Mouse (Mus musculus) CH12.LX (cell line): ENCODE measurements around the gene 1700010I14Rik. TPM values are rescaled to one million over a fixed set of nuclear protein-coding genes. Genes with fewer than 3 reads are reported as not detected.

Experiments used
- DNase-seq: peaks from one replicate; pipeline ENCODE4 v3.0.0-alpha.2; 2013; ENCODE audit errors: extremely low read depth
- H3K27ac ChIP-seq: 2 replicates; pipeline ENCODE4 v1.5.1; 2012; ENCODE audit warnings: low read depth, mild to moderate bottlenecking, control low read depth, moderate library complexity; ENCODE audit not compliant: insufficient read depth
- H3K27me3 ChIP-seq: replicated peaks from 2 replicates; pipeline ENCODE3; 2012; ENCODE audit warnings: inconsistent platforms
- H3K36me3 ChIP-seq, 2 experiments: replicated peaks in 1 of 2; 2 replicates each; pipeline versions ENCODE3 to v1.6.1; 2012; ENCODE audit warnings: inconsistent platforms in 1 of 2, low read length in 1 of 2, mild to moderate bottlenecking in 1 of 2, mixed read lengths in 1 of 2, moderate library complexity in 1 of 2; ENCODE audit not compliant: control insufficient read depth in 1 of 2, insufficient read depth in 1 of 2
- H3K4me1 ChIP-seq, 2 experiments: 2 replicates each; pipeline ENCODE4 v1.6.1; 2012; ENCODE audit warnings: inconsistent platforms in 1 of 2, moderate library complexity in 1 of 2; ENCODE audit not compliant: insufficient read depth in 2 of 2, control insufficient read depth in 1 of 2
- H3K4me2 ChIP-seq: 2 replicates; pipeline ENCODE4 v1.6.1; 2012; ENCODE audit warnings: low read depth, mild to moderate bottlenecking, control low read depth; ENCODE audit not compliant: poor library complexity, insufficient read depth, severe bottlenecking
- H3K4me3 ChIP-seq, 3 experiments: fragments of 150-350 bp in 1 of 3; sonication (generic) in 1 of 3; replicated peaks in 1 of 3; 2 replicates each; pipeline versions ENCODE3 to v1.5.1; 2011 to 2012; ENCODE audit warnings: low read depth in 2 of 3, low read length in 2 of 3, mild to moderate bottlenecking in 2 of 3, moderate library complexity in 2 of 3, control low read depth in 1 of 3, improper control_type of control experiment in 1 of 3, inconsistent platforms in 1 of 3, mixed read lengths in 1 of 3; ENCODE audit not compliant: poor library complexity in 1 of 3
- H3K79me2 ChIP-seq: replicated peaks from 2 replicates; pipeline ENCODE4 v1.6.1; 2012; ENCODE audit warnings: mild to moderate bottlenecking, moderate library complexity; ENCODE audit not compliant: control insufficient read depth, poor library complexity, insufficient read depth, severe bottlenecking; ENCODE audit errors: extremely low read depth
- H3K9ac ChIP-seq: 2 replicates; pipeline ENCODE4 v1.6.1; 2012; ENCODE audit warnings: low read depth, mild to moderate bottlenecking, control low read depth, moderate library complexity; ENCODE audit not compliant: insufficient read depth
- H3K9me3 ChIP-seq: replicated peaks from 2 replicates; pipeline ENCODE3; 2012; ENCODE audit warnings: low read length, inconsistent platforms, mixed read lengths
- CHD1 ChIP-seq: IDR thresholded peaks from 2 replicates; pipeline ENCODE4 v1.6.1; 2012; ENCODE audit warnings: low read depth, low read length, improper control_type of control experiment, inconsistent platforms
- CHD2 ChIP-seq: IDR thresholded peaks from 2 replicates; pipeline ENCODE4 v1.6.1; 2011; ENCODE audit warnings: low read length, improper control_type of control experiment
- ELF1 ChIP-seq: IDR thresholded peaks from 2 replicates; pipeline ENCODE4 v1.6.1; 2014; ENCODE audit warnings: low read depth, mild to moderate bottlenecking, inconsistent platforms, low read length, improper control_type of control experiment
- EP300 ChIP-seq: IDR thresholded peaks from 2 replicates; pipeline ENCODE4 v1.6.1; 2011; ENCODE audit warnings: low read length, improper control_type of control experiment
- GABPA ChIP-seq: IDR thresholded peaks from 2 replicates; pipeline ENCODE4 v1.6.1; 2012; ENCODE audit warnings: low read depth, low read length, improper control_type of control experiment, inconsistent platforms; ENCODE audit not compliant: insufficient replicate concordance
- IRF4 ChIP-seq: IDR thresholded peaks from 2 replicates; pipeline ENCODE4 v1.6.1; 2014; ENCODE audit warnings: low read depth, mild to moderate bottlenecking, inconsistent platforms, low read length, improper control_type of control experiment
- JUND ChIP-seq: conservative IDR thresholded peaks from 2 replicates; pipeline ENCODE4 v1.6.1; 2011; ENCODE audit warnings: low read depth, low read length, improper control_type of control experiment
- KAT2A ChIP-seq: IDR thresholded peaks from 2 replicates; pipeline ENCODE4 v1.6.1; 2012; ENCODE audit warnings: low read length, improper control_type of control experiment, inconsistent platforms; ENCODE audit not compliant: insufficient replicate concordance
- MAFK ChIP-seq: IDR thresholded peaks from 2 replicates; pipeline ENCODE4 v1.6.1; 2011; ENCODE audit warnings: low read length, improper control_type of control experiment; ENCODE audit not compliant: insufficient replicate concordance
- MAX ChIP-seq: IDR thresholded peaks from 2 replicates; pipeline ENCODE4 v1.6.1; 2011; ENCODE audit warnings: low read length, improper control_type of control experiment
- MAZ ChIP-seq: IDR thresholded peaks from 2 replicates; pipeline ENCODE4 v1.6.1; 2012; ENCODE audit warnings: low read depth, mild to moderate bottlenecking, inconsistent platforms, low read length, improper control_type of control experiment, moderate library complexity
- MYC ChIP-seq: IDR thresholded peaks from 2 replicates; pipeline ENCODE4 v1.6.1; 2011; ENCODE audit warnings: low read depth, mild to moderate bottlenecking, improper control_type of control experiment, low read length
- NELFE ChIP-seq: IDR thresholded peaks from 2 replicates; pipeline ENCODE4 v1.6.1; 2011; ENCODE audit warnings: low read depth, low read length, improper control_type of control experiment
- NRF1 ChIP-seq: IDR thresholded peaks from 2 replicates; pipeline ENCODE4 v1.6.1; 2014; ENCODE audit warnings: low read depth, mild to moderate bottlenecking, inconsistent platforms, low read length, improper control_type of control experiment, moderate library complexity
- PAX5 ChIP-seq: IDR thresholded peaks from 2 replicates; pipeline ENCODE4 v1.6.1; 2012; ENCODE audit warnings: low read length, inconsistent platforms, mixed read lengths
- POLR2A ChIP-seq: IDR thresholded peaks from 2 replicates; pipeline ENCODE4 v1.6.1; 2011; ENCODE audit warnings: low read depth, mild to moderate bottlenecking, improper control_type of control experiment, low read length
- POLR2AphosphoS2 ChIP-seq: IDR thresholded peaks from 2 replicates; pipeline ENCODE4 v1.6.1; 2011; ENCODE audit warnings: low read depth, low read length, improper control_type of control experiment
- RAD21 ChIP-seq: IDR thresholded peaks from 2 replicates; pipeline ENCODE4 v1.6.1; 2011; ENCODE audit warnings: low read depth, mild to moderate bottlenecking, low read length, improper control_type of control experiment, moderate library complexity
- RCOR1 ChIP-seq: conservative IDR thresholded peaks from 2 replicates; pipeline ENCODE4 v1.6.1; 2012; ENCODE audit warnings: low read depth, mild to moderate bottlenecking, inconsistent platforms, low read length, improper control_type of control experiment
- TBP ChIP-seq: conservative IDR thresholded peaks from 2 replicates; pipeline ENCODE4 v1.6.1; 2011; ENCODE audit warnings: low read depth, low read length, improper control_type of control experiment
- TCF12 ChIP-seq: IDR thresholded peaks from 2 replicates; pipeline ENCODE4 v1.6.1; 2014; ENCODE audit warnings: low read depth, mild to moderate bottlenecking, inconsistent platforms, low read length, improper control_type of control experiment
- UBTF ChIP-seq: IDR thresholded peaks from 2 replicates; pipeline ENCODE4 v1.6.1; 2012; ENCODE audit warnings: low read depth, mild to moderate bottlenecking, inconsistent platforms, low read length, improper control_type of control experiment, moderate library complexity
- ZC3H11A ChIP-seq: IDR thresholded peaks from 2 replicates; pipeline ENCODE4 v1.6.1; 2012; ENCODE audit warnings: low read depth, mild to moderate bottlenecking, inconsistent platforms, low read length, improper control_type of control experiment
- ZKSCAN1 ChIP-seq: IDR thresholded peaks from 2 replicates; pipeline ENCODE4 v1.6.1; 2012; ENCODE audit warnings: low read depth, inconsistent platforms, low read length, improper control_type of control experiment, borderline replicate concordance
- ZMIZ1 ChIP-seq: IDR thresholded peaks from 2 replicates; pipeline ENCODE4 v1.6.1; 2012; ENCODE audit warnings: low read depth, mild to moderate bottlenecking, inconsistent platforms, low read length, improper control_type of control experiment
- dilution Hi-C: fragments of 300-500 bp; cut with MboI; formaldehyde crosslinking; loops from 2 replicates; pipeline ENCODE4 v1.14.3; 2020; ENCODE audit warnings: low sequenced_read_pairs; ENCODE audit not compliant: extremely low pct_unique_long_range_greater_than_20kb, extremely low pct_ligation_motif_present
- in situ Hi-C: fragments of 300-500 bp; cut with MboI; formaldehyde crosslinking; loops from 3 replicates; pipeline ENCODE4 v1.14.3; 2019; ENCODE audit warnings: low sequenced_read_pairs, low pct_ligation_motif_present, low pct_unique_long_range_greater_than_20kb, mixed read lengths
- polyA plus RNA-seq: library from polyadenylated mRNA; unstranded; fragments of >175 nt; gene quantifications from 2 replicates; pipeline ENCODE4 v1.2.1, GENCODE M21; 2012; ENCODE audit warnings: low read depth; ENCODE audit not compliant: insufficient read length
- total RNA-seq, 2 experiments: library from RNA; depleted of rRNA; stranded (reverse); fragments of 300-350 nt in 1 of 2; fragments of >200 nt in 1 of 2; gene quantifications; 2 replicates each; pipeline ENCODE4 v1.2.3; 2012 to 2014

The 1700010I14Rik gene
- total and polyA plus RNA-seq, 3 experiments: 3.4 to 7.2 (median 3.5) TPM

DNA sequence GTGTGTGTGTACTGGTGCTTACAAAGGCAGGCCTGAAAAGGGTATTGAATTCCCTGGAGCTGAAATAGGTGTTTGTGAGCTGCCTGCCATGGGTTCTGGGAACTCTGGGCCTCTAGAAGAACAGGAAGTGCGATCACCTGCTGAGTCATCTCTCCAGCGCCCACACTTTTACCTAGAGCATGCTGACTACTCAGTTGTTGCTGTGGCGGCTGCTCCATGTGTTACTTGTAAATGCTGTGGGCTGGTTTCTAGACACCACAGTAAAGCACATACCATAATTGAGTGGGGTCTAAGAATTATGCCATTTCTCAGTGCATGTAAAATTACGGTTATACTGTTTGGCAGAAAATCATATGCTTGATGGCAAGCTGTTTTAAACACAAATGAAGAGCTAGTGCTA, 14.3 kb downstream of the 1700010I14Rik start (continued):
- TF ChIP-seq ZC3H11A (no peak), ZKSCAN1 (no peak), CHD2 (no peak), RCOR1 (no peak), MAFK (peak; percentile 92), CHD1 (no peak), NELFE (no peak), ZMIZ1 (no peak), TBP (no peak), UBTF (no peak), NRF1 (no peak), MAX (peak; percentile 79; the same call in 1 of the 2 replicates), PAX5 (no peak), POLR2A (no peak), JUND (no peak; the same call in 1 of the 2 replicates), MAZ (no peak), GABPA (no peak)
- TF ChIP-seq, all 38 proteins: peak for 11

DNA sequence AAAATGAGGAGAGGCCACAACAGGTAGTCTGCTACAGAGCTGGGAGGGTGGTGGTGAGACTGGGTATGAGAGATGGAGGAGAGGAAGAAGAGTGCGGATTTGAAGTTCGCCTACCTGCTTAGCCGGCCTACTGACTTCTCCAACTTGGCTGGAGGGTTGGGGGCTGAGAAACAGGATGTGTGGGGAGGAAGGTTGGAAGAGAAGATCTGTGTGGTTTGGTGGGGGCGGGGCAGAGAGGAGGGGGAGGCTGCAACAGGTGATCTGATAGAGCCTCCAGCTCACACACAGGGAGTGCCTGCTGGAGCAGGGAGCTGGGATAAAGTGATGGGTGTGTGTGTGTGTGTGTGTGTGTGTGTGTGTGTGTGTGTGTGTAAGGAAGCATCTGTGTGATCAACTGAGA, 16.4 kb downstream of the 1700010I14Rik start:
- dilution Hi-C loops: no loop called here

More for the DNA sequence above, 16.4 kb downstream of the 1700010I14Rik start:
- no peak for DNase-seq
- peaks cover 3% of the 10 kb centered on the region for H3K9me3 ChIP-seq
- TF ChIP-seq ZC3H11A (no peak), TCF12 (no peak), RAD21 (no peak), POLR2AphosphoS2 (no peak), MYC (no peak), ELF1 (no peak), ZMIZ1 (no peak), TBP (no peak), KAT2A (no peak), ZKSCAN1 (no peak), EP300 (no peak), JUND (no peak), UBTF (no peak), IRF4 (no peak)
- H3K4me2 ChIP-seq: no peak overlapping the region
- H3K27ac ChIP-seq: no peak overlapping the region
- H3K4me3 ChIP-seq: no peak overlapping the region
- H3K36me3 ChIP-seq: peaks cover 16 to 67% of the 10 kb centered on the region in 2 experiments
- H3K4me1 ChIP-seq: peaks cover 5 to 30% of the 10 kb centered on the region in 2 experiments
- H3K9ac ChIP-seq: no peak overlapping the region
- H3K27me3 ChIP-seq: no peaks in the 10 kb centered on the region
- in situ Hi-C loops: no loop called here
- H3K79me2 ChIP-seq: no peaks in the 10 kb centered on the region
